Mouse (Mus musculus) ES-Bruce4 (cell line): Measurements from ENCODE around the gene Xylt1. TPM values are rescaled to one million over a fixed set of nuclear protein-coding genes. Genes with fewer than 3 reads are reported as not detected.

Source experiments
- H3K27ac ChIP-seq: 2 replicates; pipeline ENCODE4 v1.5.1; 2012; ENCODE audit warnings: low read length, inconsistent platforms; ENCODE audit not compliant: insufficient read depth
- H3K27me3 ChIP-seq: 2 replicates; pipeline ENCODE4 v1.6.1; 2012; ENCODE audit warnings: mild to moderate bottlenecking, low read length, inconsistent platforms; ENCODE audit not compliant: control insufficient read depth, poor library complexity, insufficient read depth, severe bottlenecking
- H3K36me3 ChIP-seq: 2 replicates; pipeline ENCODE4 v1.6.1; 2012; ENCODE audit warnings: inconsistent platforms, mild to moderate bottlenecking, low read length, moderate library complexity; ENCODE audit not compliant: control insufficient read depth, poor library complexity, insufficient read depth, severe bottlenecking
- H3K4me1 ChIP-seq: one replicate; pipeline ENCODE4 v1.8.1; 2011; ENCODE audit warnings: low read length; ENCODE audit not compliant: control insufficient read depth, insufficient read depth
- H3K4me3 ChIP-seq: 2 replicates; pipeline ENCODE4 v1.5.1; 2011; ENCODE audit warnings: low read depth, mild to moderate bottlenecking, low read length
- H3K9ac ChIP-seq: 2 replicates; pipeline ENCODE4 v1.6.1; 2012; ENCODE audit warnings: low read depth, mild to moderate bottlenecking, inconsistent platforms; ENCODE audit not compliant: poor library complexity, severe bottlenecking
- H3K9me3 ChIP-seq: replicated peaks from 2 replicates; pipeline ENCODE4 v1.6.1; 2012; ENCODE audit warnings: mild to moderate bottlenecking, low read length, inconsistent platforms; ENCODE audit not compliant: control insufficient read depth, poor library complexity, insufficient read depth, severe bottlenecking
- CTCF ChIP-seq: IDR thresholded peaks from one replicate; pipeline ENCODE4 v1.8.1; 2011; ENCODE audit warnings: low read depth, low read length
- EP300 ChIP-seq: IDR thresholded peaks from 2 replicates; pipeline ENCODE4 v1.6.1; 2011; ENCODE audit warnings: low read depth, low read length; ENCODE audit not compliant: insufficient read depth
- POLR2A ChIP-seq: IDR thresholded peaks from one replicate; pipeline ENCODE4 v1.8.1; 2011; ENCODE audit warnings: low read length; ENCODE audit not compliant: insufficient read depth
- polyA plus RNA-seq: library from polyadenylated mRNA; stranded (reverse); fragments of >200 nt; gene quantifications from 2 replicates; pipeline ENCODE4 v1.2.4, GENCODE M21; 2011; ENCODE audit warnings: low read depth; ENCODE audit not compliant: missing spikeins, insufficient read depth, insufficient read length

Xylt1 gene
- polyA plus RNA-seq, 1 experiment: 1.2 TPM

GRCm38 (mm10) chr7:117362493-117362892 lies 18.3 kb upstream of the Xylt1 start:
- Histone ChIP-seq H3K4me1 (no peaks in the 10 kb centered on the region), H3K27ac (no peak overlapping the region), H3K9me3 (no peaks in the 10 kb centered on the region; the same call in 1 of the 2 replicates), H3K9ac (no peak overlapping the region), H3K4me3 (no peak overlapping the region), H3K27me3 (no peaks in the 10 kb centered on the region), H3K36me3 (no peaks in the 10 kb centered on the region)
- TF ChIP-seq CTCF (no peak), EP300 (no peak), POLR2A (no peak)

GRCm38 (mm10) chr7:117368647-117369289 lies 12.0 kb upstream of the Xylt1 start:
- H3K9ac ChIP-seq: no peak overlapping the region
- TF ChIP-seq CTCF: no peak
- no peak for TF ChIP-seq EP300
- TF ChIP-seq POLR2A: no peak
- H3K4me1 ChIP-seq: no peaks in the 10 kb centered on the region
- no peak overlapping the region for H3K4me3 ChIP-seq
- no peaks in the 10 kb centered on the region for H3K27me3 ChIP-seq
- no peak overlapping the region for H3K27ac ChIP-seq
- no peaks in the 10 kb centered on the region for H3K36me3 ChIP-seq
- 0 out of 2 replicates have a peak, but pooled peaks cover 2% of the 10 kb centered on the region for H3K9me3 ChIP-seq

DNA sequence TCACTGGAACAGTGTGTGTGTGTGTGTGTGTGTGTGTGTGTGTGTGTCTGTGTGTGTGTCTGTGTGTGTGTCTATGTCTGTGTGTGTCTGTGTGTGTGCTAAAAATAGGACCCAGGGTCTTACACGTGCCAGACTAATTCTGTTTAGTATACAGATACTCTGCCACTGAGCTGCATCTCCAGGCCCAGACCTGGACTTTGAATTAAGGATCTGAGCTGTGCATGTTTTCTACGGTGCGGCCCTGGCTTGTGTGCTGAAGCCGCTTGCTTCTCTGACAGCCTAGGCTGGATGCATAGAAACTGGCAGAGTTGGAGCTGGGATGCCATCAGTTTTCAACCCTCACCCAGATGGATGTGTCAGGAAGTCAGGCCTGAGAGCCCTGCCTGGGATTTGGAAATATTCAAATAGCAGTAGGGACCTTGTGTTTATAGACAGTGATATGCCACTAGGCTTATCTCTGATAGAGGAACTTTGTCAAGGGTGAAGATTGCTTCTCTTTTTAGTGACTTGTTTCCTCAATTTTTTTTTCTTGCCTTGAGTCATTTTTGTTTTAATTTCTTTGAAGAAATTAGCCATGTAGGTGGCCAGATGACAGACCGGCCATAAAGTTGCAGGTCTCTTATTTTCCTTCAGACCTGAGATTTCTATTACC lies 11.4 kb upstream of the Xylt1 start:
- H3K4me3 ChIP-seq: no peak overlapping the region
- no peak for TF ChIP-seq EP300
- TF ChIP-seq POLR2A: no peak
- TF ChIP-seq CTCF: no peak
- H3K27ac ChIP-seq: no peak overlapping the region
- no peak overlapping the region for H3K9ac ChIP-seq
- no peaks in the 10 kb centered on the region for H3K36me3 ChIP-seq
- H3K27me3 ChIP-seq: no peaks in the 10 kb centered on the region
- H3K4me1 ChIP-seq: no peaks in the 10 kb centered on the region
- 0 out of 2 replicates have a peak, but pooled peaks cover 5% of the 10 kb centered on the region for H3K9me3 ChIP-seq

DNA sequence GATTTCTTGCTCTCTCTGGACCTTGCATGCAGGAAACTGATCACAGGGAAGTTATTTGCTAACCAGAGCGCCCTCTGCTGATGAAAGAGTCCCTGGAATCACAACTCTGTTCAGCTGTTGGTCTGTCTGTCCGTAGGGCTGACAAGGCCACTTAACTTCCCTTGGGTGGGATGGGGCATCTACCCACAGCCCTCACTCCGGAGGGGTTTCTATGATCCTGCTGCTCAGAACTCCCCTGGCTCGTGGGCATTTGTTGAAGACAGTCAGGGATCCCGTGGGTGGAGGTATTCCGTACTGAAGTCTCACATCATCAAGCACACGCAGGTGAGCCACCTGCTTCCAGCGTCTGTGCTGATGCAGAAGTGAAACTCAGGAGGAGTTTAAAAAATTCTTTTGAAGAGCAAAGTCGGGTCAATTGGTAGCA lies 4.9 kb upstream of the Xylt1 start:
- Histone ChIP-seq H3K4me1 (no peaks in the 10 kb centered on the region), H3K36me3 (no peaks in the 10 kb centered on the region), H3K27ac (no peak overlapping the region), H3K9me3 (0 out of 2 replicates have a peak, but pooled peaks cover 5% of the 10 kb centered on the region), H3K4me3 (no peak overlapping the region), H3K9ac (no peak overlapping the region), H3K27me3 (no peaks in the 10 kb centered on the region)
- TF ChIP-seq POLR2A (no peak), EP300 (no peak), CTCF (peak; percentile 53)

GRCm38 (mm10) chr7:117377138-117377537 lies 3.6 kb upstream of the Xylt1 start:
- H3K27me3 ChIP-seq: no peaks in the 10 kb centered on the region
- TF ChIP-seq EP300 (no peak), CTCF (no peak), POLR2A (no peak)
- 0 out of 2 replicates have a peak, but pooled peaks cover 5% of the 10 kb centered on the region for H3K9me3 ChIP-seq
- H3K36me3 ChIP-seq: no peaks in the 10 kb centered on the region
- H3K27ac ChIP-seq: no peak overlapping the region
- no peaks in the 10 kb centered on the region for H3K4me1 ChIP-seq
- no peak overlapping the region for H3K9ac ChIP-seq
- no peak overlapping the region for H3K4me3 ChIP-seq

GRCm38 (mm10) chr7:117380036-117380417 lies 752 bp upstream of the Xylt1 start:
- H3K4me1 ChIP-seq: no peaks in the 10 kb centered on the region
- H3K4me3 ChIP-seq: peak overlapping the region; percentile 66
- H3K9me3 ChIP-seq: no peaks in the 10 kb centered on the region
- no peak for TF ChIP-seq EP300
- TF ChIP-seq CTCF: no peak
- TF ChIP-seq POLR2A: no peak
- no peaks in the 10 kb centered on the region for H3K27me3 ChIP-seq
- H3K36me3 ChIP-seq: no peaks in the 10 kb centered on the region
- no peak overlapping the region for H3K27ac ChIP-seq
- 0 out of 2 replicates have a peak overlapping the region, but pooled peaks have one; percentile 86 for H3K9ac ChIP-seq
